Mouse (Mus musculus) liver, embryonic 14.5 days (tissue): ENCODE results near the gene Sspn. TPM values are rescaled to one million over a fixed set of nuclear protein-coding genes. Genes with fewer than 3 reads are reported as not detected.

ENCODE experiments used
- ATAC-seq: fragments of 200-750 bp; cut with Nextera tagmentation; 2 replicates; pipeline ENCODE4 v1.8.0; 2017; ENCODE audit warnings: moderate number of reproducible peaks, mild to moderate bottlenecking, moderate library complexity; ENCODE audit not compliant: insufficient read depth
- DNase-seq, 3 experiments: peaks; one replicate each; pipeline ENCODE4 v3.0.0-alpha.2; 2012 to 2013; ENCODE audit warnings: low read depth in 3 of 3, low spot score in 3 of 3
- H3K27ac ChIP-seq: fragments of 300-500 bp; sonication (generic); 2 replicates; pipeline ENCODE4 v1.5.1; 2014; ENCODE audit warnings: moderate library complexity, mild to moderate bottlenecking, control low read depth, inconsistent platforms
- H3K27me3 ChIP-seq: fragments of 300-500 bp; sonication (generic); 2 replicates; pipeline ENCODE4 v1.6.1; 2014; ENCODE audit warnings: mild to moderate bottlenecking, low read length, moderate library complexity; ENCODE audit not compliant: control insufficient read depth, insufficient read depth
- H3K36me3 ChIP-seq: fragments of 300-500 bp; sonication (generic); replicated peaks from 2 replicates; pipeline ENCODE4 v1.6.1; 2014; ENCODE audit warnings: low read depth; ENCODE audit not compliant: control insufficient read depth, insufficient read depth
- H3K4me1 ChIP-seq, 2 experiments: fragments of 200-500 bp in 1 of 2; fragments of 300-500 bp in 1 of 2; sonication (generic) in 1 of 2; replicated peaks; 2 replicates each; pipeline ENCODE4 v1.6.1; 2012 to 2014; ENCODE audit warnings: antibody characterized with exemption in 1 of 2, inconsistent platforms in 1 of 2, low read length in 1 of 2; ENCODE audit not compliant: control insufficient read depth in 2 of 2, insufficient read depth in 2 of 2
- H3K4me2 ChIP-seq: fragments of 300-500 bp; sonication (generic); 2 replicates; pipeline ENCODE4 v1.6.1; 2014; ENCODE audit warnings: low read depth, mild to moderate bottlenecking, control low read depth, moderate library complexity
- H3K4me3 ChIP-seq, 2 experiments: fragments of 200-500 bp in 1 of 2; fragments of 300-500 bp in 1 of 2; sonication (generic) in 1 of 2; 2 replicates each; pipeline ENCODE4 v1.5.1; 2012 to 2014; ENCODE audit warnings: low read depth in 2 of 2, low read length in 2 of 2, mild to moderate bottlenecking in 2 of 2, control low read depth in 1 of 2, inconsistent platforms in 1 of 2, moderate library complexity in 1 of 2; ENCODE audit not compliant: insufficient read depth in 1 of 2
- H3K9ac ChIP-seq: fragments of 300-500 bp; sonication (generic); replicated peaks from 2 replicates; pipeline ENCODE4 v1.6.1; 2014; ENCODE audit warnings: mild to moderate bottlenecking, control low read depth, moderate library complexity
- H3K9me3 ChIP-seq: fragments of 300-500 bp; sonication (generic); 2 replicates; pipeline ENCODE4 v1.6.1; 2016; ENCODE audit warnings: low read length, mixed read lengths; ENCODE audit not compliant: control insufficient read depth
- CTCF ChIP-seq: IDR thresholded peaks from 2 replicates; pipeline ENCODE4 v1.5.1; 2016; ENCODE audit warnings: antibody characterized with exemption, low read depth, control low read depth
- EP300 ChIP-seq: IDR thresholded peaks from 2 replicates; pipeline ENCODE4 v1.6.1; 2016; ENCODE audit warnings: antibody characterized with exemption, low read depth
- WGBS: fragments of 180-500 bp; shearing (Covaris S2); extraction: QIAGEN DNeasy Blood & Tissue Kit; methylation state at CpG from one replicate; pipeline ENCODE4 v1.1.7; 2014; ENCODE audit not compliant: insufficient replicate concordance; 5-methylcytosine and 5-hydroxymethylcytosine counted together
- polyA plus RNA-seq, 2 experiments: library from polyadenylated mRNA; depleted of rRNA in 1 of 2; stranded (reverse) in 1 of 2; unstranded in 1 of 2; fragments of >200 nt; fragmentation: Nextera tagmentation in 1 of 2; extraction: Ambion mirVana in 1 of 2; gene quantifications; 2 replicates each; pipeline versions ENCODE4 v1.2.1 to v1.2.3; 2012 to 2014

Gene Sspn
- polyA plus RNA-seq, 2 experiments, result 0.17 to 0.32 TPM

GRCm38 (mm10) chr6:145942263-145942966 is 11.0 kb downstream of the Sspn start:
- Histone ChIP-seq H3K4me2 (no peak overlapping the region), H3K9me3 (no peaks in the 10 kb centered on the region), H3K9ac (no peak overlapping the region), H3K4me3 (no peak overlapping the region), H3K4me1 (peaks cover 0 to 1% of the 10 kb centered on the region in 2 experiments; a peak in 1 of 4 replicates), H3K27ac (no peak overlapping the region), H3K36me3 (no peaks in the 10 kb centered on the region), H3K27me3 (no peaks in the 10 kb centered on the region)
- ATAC-seq, result no peak
- DNase-seq, result no peak
- TF ChIP-seq CTCF (no peak), EP300 (no peak)
- 40% methylated on average over 12 of the region's 12 CpGs for WGBS

DNA sequence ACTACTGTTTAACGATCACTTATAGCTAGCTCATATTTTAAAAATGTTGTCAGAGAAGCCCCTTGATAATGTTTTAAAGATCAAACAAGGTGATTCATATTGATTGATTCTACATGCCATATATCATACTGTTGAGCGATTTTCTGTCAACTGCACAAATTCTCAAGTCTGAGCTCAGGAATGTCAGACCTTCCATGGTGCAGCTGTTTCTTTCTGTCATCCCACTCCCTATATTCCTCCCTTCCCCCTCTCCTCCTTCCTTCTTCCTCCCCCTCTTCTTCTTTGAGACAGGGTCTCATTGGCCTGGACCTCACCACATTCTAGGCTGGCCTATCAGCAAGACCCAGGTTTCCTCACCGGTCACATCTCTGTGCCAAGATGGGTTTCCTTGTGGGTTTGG is 12.0 kb downstream of the Sspn start:
- Histone ChIP-seq H3K27ac (no peak overlapping the region), H3K9ac (no peak overlapping the region), H3K4me2 (no peak overlapping the region), H3K27me3 (no peaks in the 10 kb centered on the region), H3K36me3 (no peaks in the 10 kb centered on the region), H3K4me3 (no peak overlapping the region), H3K9me3 (no peaks in the 10 kb centered on the region), H3K4me1 (peaks cover 0 to 1% of the 10 kb centered on the region in 2 experiments; a peak in 1 of 4 replicates)
- DNase-seq, result no peak
- 57% methylated on average over 3 of the region's 3 CpGs for WGBS
- TF ChIP-seq EP300, result no peak
- no peak for TF ChIP-seq CTCF
- ATAC-seq, result no peak

- H3K4me1 ChIP-seq, result peaks cover 0 to 1% of the 10 kb centered on the region in 2 experiments; a peak in 1 of 4 replicates
- no peak overlapping the region for H3K27ac ChIP-seq
- ATAC-seq (no peak), DNase-seq (no peak)
- no peak overlapping the region for H3K9ac ChIP-seq
- H3K4me2 ChIP-seq, result no peak overlapping the region
- TF ChIP-seq EP300, result no peak
- TF ChIP-seq CTCF, result no peak
- no peaks in the 10 kb centered on the region for H3K36me3 ChIP-seq
- H3K27me3 ChIP-seq, result no peaks in the 10 kb centered on the region
- 68% methylated on average over 11 of the region's 11 CpGs for whole genome bisulfite sequencing
- H3K9me3 ChIP-seq, result no peaks in the 10 kb centered on the region
- H3K4me3 ChIP-seq, result no peak overlapping the region
These were observed 14.4 kb downstream of the Sspn start for GRCm38 (mm10) chr6:145945700-145946344.

- H3K4me2 ChIP-seq, result no peak overlapping the region
- DNase-seq (no peak), ATAC-seq (no peak)
- no peaks in the 10 kb centered on the region for H3K27me3 ChIP-seq
- no peaks in the 10 kb centered on the region for H3K36me3 ChIP-seq
- H3K9ac ChIP-seq, result no peak overlapping the region
- H3K9me3 ChIP-seq, result no peaks in the 10 kb centered on the region
- TF ChIP-seq CTCF (no peak), EP300 (no peak)
- 48% methylated on average over 4 of the region's 4 CpGs for WGBS
- no peaks in the 10 kb centered on the region; a peak in 1 of 4 replicates for H3K4me1 ChIP-seq
- no peak overlapping the region for H3K4me3 ChIP-seq
- H3K27ac ChIP-seq, result no peak overlapping the region
These were observed 17.6 kb downstream of the Sspn start for GRCm38 (mm10) chr6:145949049-145949448.

- no peaks in the 10 kb centered on the region for H3K36me3 ChIP-seq
- 59% methylated on average over 5 of the region's 5 CpGs for WGBS
- H3K4me1 ChIP-seq, result no peaks in the 10 kb centered on the region; a peak in 1 of 4 replicates
- H3K9me3 ChIP-seq, result no peaks in the 10 kb centered on the region
- H3K27ac ChIP-seq, result no peak overlapping the region
- no peak for TF ChIP-seq CTCF
- TF ChIP-seq EP300, result no peak
- H3K27me3 ChIP-seq, result no peaks in the 10 kb centered on the region
- H3K4me3 ChIP-seq, result no peak overlapping the region
- DNase-seq (no peak), ATAC-seq (no peak)
- H3K9ac ChIP-seq, result no peak overlapping the region
- H3K4me2 ChIP-seq, result no peak overlapping the region
These were observed 19.2 kb downstream of the Sspn start for GRCm38 (mm10) chr6:145950626-145951025.
